Mouse (Mus musculus) forebrain, postnatal 0 days (tissue): ENCODE measurements around the gene Btbd35f25. TPM values are rescaled to one million over a fixed set of nuclear protein-coding genes. Genes with fewer than 3 reads are reported as not detected.
"Not testable (repeated sequence)": the region's sequence is repeated elsewhere in the genome, so short reads cannot be mapped to it uniquely, and the experiment has no call there.

Experiments used
- ATAC-seq: fragments of 200-750 bp; cut with Nextera tagmentation; 2 replicates; pipeline ENCODE4 v1.8.0; 2017; ENCODE audit warnings: mild to moderate bottlenecking, moderate library complexity
- DNase-seq: peaks from one replicate; pipeline ENCODE4 v3.0.0-alpha.2; 2015
- H3K27ac ChIP-seq: fragments of 300-500 bp; sonication (generic); 2 replicates; pipeline ENCODE4 v1.5.1; 2014; ENCODE audit warnings: low read depth, mild to moderate bottlenecking, antibody characterized with exemption, low read length, moderate library complexity, mixed read lengths
- H3K27me3 ChIP-seq: fragments of 300-500 bp; sonication (generic); 2 replicates; pipeline ENCODE4 v1.6.1; 2014; ENCODE audit warnings: mild to moderate bottlenecking, low read length, mixed read lengths; ENCODE audit not compliant: insufficient read depth
- H3K36me3 ChIP-seq: fragments of 300-500 bp; sonication (generic); 2 replicates; pipeline ENCODE4 v1.6.1; 2014; ENCODE audit warnings: mild to moderate bottlenecking, moderate library complexity; ENCODE audit not compliant: insufficient read depth
- H3K4me1 ChIP-seq: fragments of 300-500 bp; sonication (generic); 2 replicates; pipeline ENCODE4 v1.6.1; 2014; ENCODE audit warnings: antibody characterized with exemption; ENCODE audit not compliant: insufficient read depth
- H3K4me2 ChIP-seq: fragments of 300-500 bp; sonication (generic); 2 replicates; pipeline ENCODE4 v1.6.1; 2014; ENCODE audit warnings: low read depth, mild to moderate bottlenecking, moderate library complexity
- H3K4me3 ChIP-seq: fragments of 300-500 bp; sonication (generic); 2 replicates; pipeline ENCODE4 v1.5.1; 2014; ENCODE audit warnings: low read depth, low read length, mixed read lengths
- H3K9ac ChIP-seq: fragments of 300-500 bp; sonication (generic); 2 replicates; pipeline ENCODE4 v1.6.1; 2014; ENCODE audit warnings: mild to moderate bottlenecking
- H3K9me3 ChIP-seq: fragments of 300-500 bp; sonication (generic); 2 replicates; pipeline ENCODE4 v1.6.1; 2016; ENCODE audit warnings: low read length
- CTCF ChIP-seq: sonication (generic); IDR thresholded peaks from 2 replicates; pipeline ENCODE4 v1.5.1; 2016; ENCODE audit warnings: antibody characterized with exemption, control low read depth, low read depth
- WGBS: fragments of 180-500 bp; shearing (Covaris S2); extraction: QIAGEN DNeasy Blood & Tissue Kit; methylation state at CpG from one replicate; pipeline ENCODE4 v1.1.7; 2014; 5-methylcytosine and 5-hydroxymethylcytosine counted together
- polyA plus RNA-seq: library from polyadenylated mRNA; unstranded; fragments of >200 nt; fragmentation: Nextera tagmentation; extraction: Ambion mirVana; gene quantifications from 2 replicates; pipeline ENCODE4 v1.2.1, GENCODE M21; 2015
- total RNA-seq: library from RNA; depleted of rRNA; stranded (reverse); fragments of >200 nt; gene quantifications from 2 replicates; pipeline ENCODE4 v1.2.3, GENCODE M21; 2014; rRNA removed

The Btbd35f25 gene
- total RNA-seq, result not detected in 2 replicates
- not detected in 2 replicates for polyA plus RNA-seq

DNA sequence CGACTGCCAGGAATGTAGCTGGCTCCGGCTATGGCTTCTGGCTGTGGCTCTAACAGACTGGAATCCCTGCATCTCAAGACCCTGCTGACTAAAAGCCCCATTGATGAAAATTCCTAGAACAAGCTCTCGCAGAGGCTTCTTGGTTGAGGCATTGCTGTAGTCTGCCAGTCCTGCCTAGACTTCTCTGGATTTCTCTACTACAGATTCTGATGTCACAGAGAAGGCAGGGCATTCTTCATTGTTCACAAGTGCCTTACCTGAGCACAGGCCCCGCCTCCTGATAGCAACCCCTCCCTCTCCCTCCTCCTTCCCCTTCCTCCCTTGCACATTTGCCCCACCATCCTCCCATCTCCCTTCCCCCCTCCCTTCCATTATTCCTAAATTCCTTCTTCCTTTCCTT, at the start of gene Btbd35f25:
Gene Btbd35f25, minus strand, starts transcription at position 101 of the 400 bp plus-strand sequence.
- not testable (repeated sequence) for H3K27me3 ChIP-seq, H3K4me1 ChIP-seq, H3K4me3 ChIP-seq, H3K36me3 ChIP-seq, DNase-seq, H3K9me3 ChIP-seq, H3K4me2 ChIP-seq, ATAC-seq, H3K9ac ChIP-seq, H3K27ac ChIP-seq
- 74% methylated on average over 3 of the region's 4 CpGs for WGBS

DNA sequence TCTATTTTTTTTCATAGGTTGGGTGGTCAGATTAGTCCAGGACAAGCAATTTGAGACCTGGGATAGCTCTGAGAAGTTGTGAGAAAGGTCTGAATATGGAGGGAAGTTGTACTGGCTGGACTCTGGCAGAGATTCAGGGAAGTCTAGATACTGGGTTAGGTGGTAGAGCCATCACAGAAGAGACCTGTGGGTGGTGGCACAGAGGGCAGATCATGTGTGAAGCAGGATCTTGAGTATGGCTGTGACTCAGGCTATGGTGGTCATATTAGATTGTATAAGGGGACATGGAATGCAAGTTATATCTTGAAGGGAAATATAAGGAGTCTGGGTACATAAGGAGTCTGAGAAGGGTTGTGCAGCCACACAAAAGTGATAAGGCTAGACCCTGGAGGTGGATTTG, 49.3 kb upstream of the Btbd35f25 start:
- no peak for DNase-seq

DNA sequence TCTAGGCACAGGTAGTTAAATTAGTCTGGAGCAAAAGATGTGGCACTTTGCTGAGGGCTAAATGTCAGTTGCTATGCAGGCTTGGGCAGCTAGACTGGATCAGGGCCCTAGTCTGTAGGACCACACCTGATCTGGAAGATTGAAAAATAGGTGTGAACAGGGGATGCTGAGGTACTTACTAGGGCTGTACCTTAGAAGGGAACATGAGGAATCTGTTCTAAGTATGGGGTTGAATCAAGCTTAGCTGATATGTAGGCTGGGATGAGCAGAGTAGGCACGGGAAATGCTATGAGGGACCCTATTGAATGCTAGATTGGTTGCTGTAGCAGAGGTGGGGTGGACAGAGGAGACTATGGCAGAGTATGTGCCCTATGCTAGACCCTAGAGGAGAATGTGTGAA, 47.0 kb upstream of the Btbd35f25 start:
- 89% methylated on average over 1 of the region's 1 CpGs for WGBS
- no peak for TF ChIP-seq CTCF
- Histone ChIP-seq H3K4me2 (no peak overlapping the region), H3K27ac (no peak overlapping the region), H3K27me3 (no peaks in the 10 kb centered on the region), H3K36me3 (no peaks in the 10 kb centered on the region), H3K9me3 (peaks cover 86% of the 10 kb centered on the region), H3K9ac (no peak overlapping the region), H3K4me1 (no peaks in the 10 kb centered on the region), H3K4me3 (no peak overlapping the region)
- DNase-seq (no peak), ATAC-seq (no peak)

More for the DNA sequence above, 49.3 kb upstream of the Btbd35f25 start:
- Histone ChIP-seq H3K9me3 (peaks cover 85% of the 10 kb centered on the region), H3K27me3 (no peaks in the 10 kb centered on the region), H3K27ac (no peak overlapping the region), H3K9ac (no peak overlapping the region), H3K4me1 (no peaks in the 10 kb centered on the region), H3K4me2 (no peak overlapping the region), H3K36me3 (no peaks in the 10 kb centered on the region), H3K4me3 (no peak overlapping the region)
- no peak for ATAC-seq
- TF ChIP-seq CTCF, result no peak

DNA sequence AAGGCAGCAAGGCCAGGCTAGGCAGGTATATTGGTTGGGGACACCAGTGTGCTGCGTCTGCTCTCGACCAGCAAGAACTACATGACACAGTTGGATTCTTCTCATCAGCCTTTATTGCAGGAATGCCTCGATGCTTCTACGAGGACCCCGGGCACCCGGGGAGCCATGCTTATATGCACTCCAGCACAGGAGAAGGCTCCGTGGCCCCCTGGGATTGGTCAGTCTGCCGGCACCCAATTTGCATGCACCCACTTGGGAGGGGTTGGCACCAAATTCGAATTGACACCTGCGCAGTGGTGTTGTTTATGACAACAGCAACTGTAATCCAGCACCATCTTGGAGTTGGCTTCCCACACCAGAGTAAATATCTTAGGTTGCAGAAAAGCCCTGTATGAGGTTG, 28.1 kb upstream of the Btbd35f25 start:
- Histone ChIP-seq H3K4me3 (no peak overlapping the region), H3K4me2 (no peak overlapping the region), H3K9ac (no peak overlapping the region), H3K4me1 (no peaks in the 10 kb centered on the region), H3K27me3 (no peaks in the 10 kb centered on the region), H3K36me3 (no peaks in the 10 kb centered on the region), H3K27ac (no peak overlapping the region), H3K9me3 (peaks cover 38% of the 10 kb centered on the region)
- 86% methylated on average over 10 of the region's 10 CpGs for WGBS
- DNase-seq (no peak), ATAC-seq (no peak)
- no peak for TF ChIP-seq CTCF

DNA sequence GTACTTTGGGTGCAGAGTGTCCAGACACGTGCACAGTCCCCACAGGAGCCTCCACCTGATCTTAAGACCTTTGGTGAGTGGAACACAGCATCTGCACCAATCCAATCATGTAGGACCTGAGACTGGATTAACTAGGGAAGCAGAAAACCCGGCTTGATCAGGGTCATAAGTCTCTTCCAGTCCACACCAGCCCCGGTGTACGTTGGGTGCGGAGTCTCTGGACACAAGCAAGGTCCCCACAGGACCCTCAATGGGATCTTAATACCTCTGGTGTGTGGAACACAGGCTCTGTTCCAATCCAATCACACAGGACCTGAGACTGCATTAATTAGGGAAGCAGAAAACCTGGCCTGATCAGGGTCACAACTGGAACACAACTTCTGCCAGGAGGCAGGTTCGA, 20.0 kb upstream of the Btbd35f25 start:
- WGBS, result 74% methylated on average over 6 of the region's 6 CpGs
- TF ChIP-seq CTCF, result no peak
- Histone ChIP-seq H3K9me3 (peaks cover 34% of the 10 kb centered on the region), H3K36me3 (no peaks in the 10 kb centered on the region), H3K4me2 (no peak overlapping the region), H3K4me1 (no peaks in the 10 kb centered on the region), H3K4me3 (no peak overlapping the region), H3K27ac (no peak overlapping the region), H3K27me3 (no peaks in the 10 kb centered on the region), H3K9ac (no peak overlapping the region)
- ATAC-seq (no peak), DNase-seq (no peak)

Other genes starting within 250 kb of the Btbd35f25 start
- gene Gm21883, start 142.9 kb downstream of the Btbd35f25 start, total RNA-seq, result not detected in 2 replicates
- gene Gm21883, start 142.9 kb downstream of the Btbd35f25 start, polyA plus RNA-seq, result not detected in 2 replicates
- gene Spin2e, start 98.2 kb downstream of the Btbd35f25 start, total RNA-seq, result not detected in 2 replicates
- gene Spin2e, start 98.2 kb downstream of the Btbd35f25 start, polyA plus RNA-seq, result not detected in 2 replicates
- gene Gm21637, start 244.9 kb upstream of the Btbd35f25 start, total RNA-seq, result not detected in 2 replicates
- gene Gm21637, start 244.9 kb upstream of the Btbd35f25 start, polyA plus RNA-seq, result not detected in 2 replicates